Mouse (Mus musculus): ENCODE results near the gene Aldh16a1.

GRCm38 (mm10) chr7:45185921-45186320 is 31.5 kb upstream of the Aldh16a1 start:
- TF ChIP-seq CTCF (IDR thresholded peaks at IDR 0.05; ENCODE audit: control insufficient read depth, insufficient read depth, insufficient read length) (no peak), FOSL1 (IDR thresholded peaks at IDR 0.05; ENCODE audit: insufficient read depth, low read length, poor library complexity, severe bottlenecking) (no peak), MYOG (IDR thresholded peaks at IDR 0.05; ENCODE audit: control insufficient read depth, extremely low read depth, insufficient read length) (no peak)

Data from C2C12 (cell line).